Mouse (Mus musculus) heart, postnatal 25 days (tissue): ENCODE results near the gene Nedd9. TPM values are rescaled to one million over a fixed set of nuclear protein-coding genes. Genes with fewer than 3 reads are reported as not detected.

Source experiments
- DNase-seq: peaks from one replicate; pipeline ENCODE4 v3.0.0; 2022; ENCODE audit warnings: low spot score
- intact Hi-C: fragments of 180-260 bp; cut with DNase I; formaldehyde crosslinking; loops from one replicate; pipeline ENCODE4 v1.15.1; 2025
- total RNA-seq, 2 experiments: library from RNA; stranded (reverse); gene quantifications; 2 replicates each; pipeline ENCODE4 v1.2.3; 2021

The Nedd9 gene
- total RNA-seq, 2 experiments from 2014 or later: 23.3 to 28.2 TPM

DNA sequence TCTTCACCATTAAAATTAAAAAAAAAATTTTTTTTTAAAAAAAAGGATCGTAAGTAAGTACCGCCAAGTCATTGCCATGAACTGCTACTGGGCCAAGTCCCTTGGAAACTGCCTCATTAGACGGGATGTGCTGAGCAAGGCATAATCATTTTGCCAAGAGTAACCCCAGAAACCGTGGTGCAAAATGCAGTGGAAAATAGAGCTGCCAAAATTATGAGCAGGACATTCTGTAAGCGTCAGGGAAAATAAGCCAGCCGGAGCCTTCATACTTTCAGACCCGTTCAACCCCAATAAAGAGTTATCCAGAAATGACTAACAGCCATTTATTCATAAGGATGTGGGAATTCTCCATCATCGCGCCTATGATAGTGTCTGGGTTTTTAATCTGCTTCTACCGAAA is 129.2 kb downstream of the Nedd9 start:
- no peak for DNase-seq
- intact Hi-C loops: loop anchor here (2.0 to 5.0 kb wide), 2 partner anchors 55 to 214 kb away; no protein-coding TSS in a partner anchor

DNA sequence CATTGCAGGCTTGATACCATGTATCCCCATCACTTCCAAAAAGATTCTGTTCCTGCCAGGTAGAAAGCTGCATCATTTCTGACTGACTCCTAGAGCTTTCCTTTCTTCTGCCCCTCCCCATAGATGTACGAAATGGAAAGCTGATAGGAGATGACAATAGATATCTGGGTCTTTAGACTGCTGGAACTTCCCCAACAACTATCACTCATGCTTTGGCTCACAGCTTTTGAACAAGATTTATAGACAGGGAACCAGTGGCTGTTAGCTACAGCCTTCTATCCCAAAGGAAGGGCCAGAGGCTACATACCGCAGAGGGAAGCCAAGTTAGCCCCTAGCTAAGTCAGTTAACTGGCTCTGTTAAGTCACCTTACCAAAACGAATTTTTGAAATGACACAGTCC is 129.6 kb downstream of the Nedd9 start:
- intact Hi-C loops: loop anchor here (5.0 kb wide), 1 partner anchor 215 kb away; no protein-coding TSS in a partner anchor
- DNase-seq: no peak

DNA sequence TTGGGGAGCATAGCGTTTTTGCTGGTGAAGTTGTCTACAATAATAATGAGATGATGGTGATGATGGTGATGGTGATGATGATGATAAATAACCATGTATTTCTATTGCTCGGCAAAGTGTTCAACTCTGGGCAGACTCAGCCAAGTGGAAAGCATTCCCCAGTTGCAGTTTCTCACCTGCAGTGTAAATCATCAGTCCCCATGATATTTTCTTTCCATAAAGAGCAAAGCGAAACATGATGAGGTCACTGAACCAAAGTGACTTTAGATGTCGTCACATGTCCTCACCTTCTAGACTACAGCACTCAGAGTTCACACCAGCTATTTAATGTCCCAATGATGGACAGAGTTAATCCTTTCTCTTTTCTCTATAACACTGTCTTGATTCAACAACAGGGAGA is 130.0 kb downstream of the Nedd9 start:
- no peak for DNase-seq
- intact Hi-C loops: loop anchor here (5.0 kb wide), 1 partner anchor 215 kb away; no protein-coding TSS in a partner anchor

DNA sequence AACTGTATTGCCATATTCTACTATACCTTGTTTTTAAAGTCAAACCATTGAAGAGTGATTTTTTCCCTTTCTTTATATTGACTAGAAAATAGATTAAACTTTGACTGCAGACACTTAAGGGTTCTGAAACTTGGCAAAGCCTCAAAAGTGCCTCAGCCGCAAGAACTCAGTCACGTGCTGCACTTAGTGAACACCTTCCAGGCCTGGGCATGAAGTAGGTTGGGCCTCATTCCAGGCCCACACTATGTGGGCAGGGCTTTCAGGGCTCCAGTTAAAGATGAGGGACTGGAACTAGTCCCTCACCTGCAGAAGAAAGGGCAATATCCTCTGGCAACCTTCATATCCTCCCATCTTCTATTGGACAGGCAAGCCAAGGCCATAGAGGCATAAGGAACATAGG is 131.6 kb downstream of the Nedd9 start:
- DNase-seq: no peak
- intact Hi-C loops: loop anchor here (5.0 kb wide), 1 partner anchor 217 kb away; no protein-coding TSS in a partner anchor

DNA sequence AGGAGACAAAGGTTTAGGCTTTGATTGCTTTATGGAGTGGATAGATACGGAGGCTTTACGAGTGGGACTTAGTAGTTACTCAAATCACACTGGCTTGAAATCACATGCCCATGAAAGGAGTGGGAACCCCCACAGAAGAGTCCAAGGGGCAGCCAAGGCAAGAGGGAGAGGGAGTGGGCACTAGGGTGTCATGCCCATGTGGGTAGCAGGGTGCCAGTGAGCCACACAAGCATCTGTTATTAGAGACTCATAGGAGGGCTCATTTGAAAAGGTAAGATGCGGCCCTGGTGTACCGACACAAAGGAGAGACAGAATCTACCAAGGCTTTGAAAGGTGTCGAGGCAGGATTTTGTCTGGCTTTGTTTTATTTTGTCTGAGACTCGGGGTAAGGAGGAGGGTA is 132.6 kb downstream of the Nedd9 start:
- DNase-seq: no peak
- intact Hi-C loops: no loop called here

DNA sequence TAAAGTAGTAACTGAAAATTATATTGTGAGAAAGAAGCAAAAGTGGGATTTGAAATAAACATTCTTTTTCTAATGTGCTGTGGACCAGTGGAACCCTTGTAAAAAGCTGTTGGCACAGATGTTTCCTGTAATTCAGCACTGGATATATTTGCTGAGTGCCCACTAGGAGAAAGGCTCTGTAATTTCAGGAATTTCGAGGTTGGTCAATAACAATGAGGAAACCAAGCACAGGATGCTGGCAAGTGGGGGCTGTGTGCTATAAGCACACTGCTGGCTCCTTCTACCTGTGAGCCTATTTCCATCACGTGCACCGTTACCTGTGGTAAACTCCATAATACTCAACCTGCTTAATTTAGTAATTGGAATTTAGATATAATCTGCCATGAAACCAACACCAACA is 133.5 kb downstream of the Nedd9 start:
- intact Hi-C loops: no loop called here
- no peak for DNase-seq

DNA sequence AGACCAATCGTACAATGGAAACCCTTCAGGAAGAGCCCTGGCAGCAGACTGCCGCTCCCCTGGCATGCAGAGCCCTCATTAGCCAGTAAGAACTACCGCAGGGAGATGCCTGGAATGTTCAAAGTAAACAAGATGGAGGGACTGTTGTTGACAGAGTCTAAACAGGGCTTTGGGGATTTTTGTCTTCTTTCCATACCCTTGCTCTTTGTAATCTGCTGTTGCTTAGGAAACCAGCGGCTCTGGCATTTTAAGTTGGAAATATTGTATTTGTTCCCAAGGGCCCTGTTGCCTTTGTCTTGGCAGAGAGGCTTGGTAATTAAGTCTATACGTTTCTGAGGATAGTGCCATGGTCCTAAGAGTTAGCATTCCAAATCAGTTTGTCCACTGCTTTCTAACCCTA is 134.8 kb downstream of the Nedd9 start:
- no peak for DNase-seq
- intact Hi-C loops: no loop called here

DNA sequence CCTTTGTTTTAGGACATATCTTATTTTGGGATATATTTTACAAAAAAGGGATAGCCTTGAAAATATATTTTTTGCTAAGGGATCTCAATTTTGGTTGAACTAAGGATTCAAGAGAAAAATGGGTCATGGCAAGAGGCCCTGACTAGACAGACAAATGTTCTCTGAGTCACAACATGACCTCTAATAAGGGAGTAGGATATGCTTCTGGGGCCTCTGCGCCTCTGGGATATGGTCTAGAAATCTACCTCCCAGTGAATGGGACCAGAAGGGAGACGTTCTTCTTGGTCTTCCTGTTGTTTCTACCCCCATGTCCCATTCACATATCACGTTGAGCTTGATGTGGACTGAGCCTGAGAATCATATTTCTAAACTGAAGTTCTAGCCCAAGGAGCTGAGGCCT is 136.6 kb downstream of the Nedd9 start:
- intact Hi-C loops: no loop called here
- DNase-seq: no peak

DNA sequence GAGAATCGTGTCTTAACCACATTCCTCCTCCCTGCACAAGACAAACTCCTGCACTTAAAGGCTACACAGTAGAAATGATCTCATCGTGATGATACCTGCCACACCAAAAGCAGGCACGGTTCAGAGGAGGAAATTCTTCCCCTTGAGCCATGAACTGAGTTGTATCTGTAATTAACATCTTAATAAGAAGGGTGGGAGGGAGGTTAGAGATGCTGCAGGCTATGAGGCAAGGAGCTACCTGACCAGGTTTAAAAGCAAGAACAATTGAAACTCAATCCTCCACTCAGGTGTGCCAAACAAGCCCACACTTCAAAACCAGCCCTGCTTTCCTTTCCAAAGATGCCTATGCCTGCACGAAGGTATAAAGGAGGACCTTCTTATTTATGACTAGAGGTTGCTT is 137.4 kb downstream of the Nedd9 start:
- DNase-seq: no peak
- intact Hi-C loops: no loop called here

DNA sequence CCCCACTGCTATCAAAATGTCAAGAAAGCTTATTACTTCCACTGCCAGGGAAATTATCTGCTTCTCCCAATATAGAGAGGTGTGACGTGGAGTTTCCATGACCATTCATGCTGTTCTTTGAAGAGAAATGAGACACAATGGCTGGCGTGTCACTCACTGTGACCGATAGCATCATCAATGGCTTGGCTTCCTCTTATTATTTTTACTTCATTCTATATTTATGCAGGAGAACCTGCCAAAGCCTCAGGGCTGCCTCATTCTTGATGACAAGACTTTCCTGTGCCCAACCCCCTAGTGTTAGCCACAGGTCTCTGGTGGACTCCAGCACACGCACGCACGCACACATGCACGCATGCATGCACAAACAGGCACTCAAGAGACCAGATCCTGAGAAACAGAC is 141.4 kb downstream of the Nedd9 start:
- DNase-seq: peak; percentile 54
- intact Hi-C loops: no loop called here

DNA sequence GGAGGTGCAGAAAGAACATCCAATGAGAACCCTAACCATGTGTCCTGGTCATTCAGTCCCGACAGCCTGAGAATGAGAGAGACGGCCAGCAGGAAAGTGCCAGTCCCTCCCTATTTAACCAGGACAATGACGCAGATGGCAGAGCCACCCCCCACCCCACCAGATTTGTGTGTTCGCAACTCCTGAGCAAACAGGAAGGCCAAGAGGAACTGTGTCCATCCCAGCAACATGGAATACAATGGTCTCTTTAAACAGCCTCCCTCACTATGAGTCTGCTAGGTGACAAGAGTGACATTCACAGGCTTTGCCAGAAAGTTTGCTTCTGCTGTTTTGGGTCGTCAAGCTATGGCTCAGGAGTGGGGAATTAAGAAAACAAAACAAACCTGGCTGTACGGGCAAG is 141.9 kb downstream of the Nedd9 start:
- intact Hi-C loops: no loop called here
- peak; percentile 29 for DNase-seq

DNA sequence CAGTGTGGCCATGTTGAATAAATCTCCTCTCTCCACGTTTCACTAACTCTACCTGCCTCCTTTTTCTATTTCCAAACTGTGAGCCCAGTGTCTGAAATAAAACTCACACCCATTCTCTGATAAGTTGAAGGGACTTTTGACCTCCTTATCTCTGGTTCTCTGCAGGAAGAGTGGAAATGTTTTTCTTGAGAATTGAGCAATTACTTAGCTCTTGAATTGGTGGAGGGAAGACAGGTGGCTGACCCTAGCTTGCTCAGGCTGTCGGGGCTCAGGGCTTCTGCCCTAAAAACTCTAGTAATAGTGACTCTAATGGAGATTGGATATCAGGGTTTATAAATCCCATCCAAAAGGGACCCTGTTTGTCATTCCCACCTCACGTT is 143.3 kb downstream of the Nedd9 start:
- no peak for DNase-seq
- intact Hi-C loops: no loop called here

DNA sequence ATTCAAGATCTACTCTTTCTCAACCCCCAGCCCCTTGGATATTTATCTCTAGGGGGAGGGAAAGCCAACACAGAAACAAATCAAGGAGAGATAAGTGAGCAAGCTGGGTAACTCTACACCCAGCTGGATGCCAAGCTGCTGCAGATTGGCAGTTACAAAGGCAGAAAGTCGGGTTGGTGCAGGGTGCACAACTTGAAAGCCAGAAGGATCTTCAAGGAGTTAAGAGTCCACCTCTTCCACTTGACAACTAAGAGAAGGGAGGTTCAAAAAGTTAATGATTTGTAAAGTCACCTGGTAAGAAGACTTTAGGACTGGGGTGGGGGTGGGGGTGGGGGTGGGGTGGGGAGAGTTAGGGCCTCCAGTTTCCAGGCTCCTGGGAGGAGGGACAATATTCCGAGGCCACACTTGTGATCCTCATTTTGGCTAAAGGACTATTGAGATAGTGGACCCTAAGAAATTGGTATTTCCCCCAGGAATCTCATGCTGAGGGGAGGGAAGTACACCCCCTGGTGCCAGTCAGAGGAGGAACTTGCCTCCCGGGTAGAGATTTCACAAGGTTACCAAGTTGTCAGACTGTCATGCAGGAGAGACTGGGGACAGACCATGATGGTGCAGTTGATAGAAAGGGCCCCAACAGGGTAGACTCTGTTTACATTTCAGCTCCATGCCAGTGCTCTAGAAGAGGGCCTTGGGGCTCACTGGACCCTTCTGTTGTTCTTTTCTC is 143.8 kb downstream of the Nedd9 start:
- no peak for DNase-seq
- intact Hi-C loops: no loop called here

DNA sequence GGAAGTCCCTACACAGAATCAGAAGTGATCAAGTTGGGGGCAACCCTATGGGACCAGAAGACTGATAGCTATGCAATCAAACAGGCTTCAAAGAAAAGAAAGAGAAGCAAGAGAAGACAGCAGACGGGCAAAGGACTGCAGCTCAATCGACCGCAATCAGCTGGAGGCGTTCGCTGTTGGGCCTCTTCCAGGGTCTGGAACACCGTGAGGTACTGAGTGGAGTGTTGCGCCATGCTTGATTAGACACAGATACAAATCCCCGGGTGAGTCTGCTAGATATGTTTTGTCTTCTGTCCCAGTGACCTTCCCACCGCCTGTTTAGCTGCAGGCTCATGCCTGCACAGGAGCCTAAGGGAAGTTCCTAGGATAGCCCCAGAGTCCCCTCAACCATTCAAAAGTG is 145.7 kb downstream of the Nedd9 start:
- no peak for DNase-seq
- intact Hi-C loops: no loop called here

DNA sequence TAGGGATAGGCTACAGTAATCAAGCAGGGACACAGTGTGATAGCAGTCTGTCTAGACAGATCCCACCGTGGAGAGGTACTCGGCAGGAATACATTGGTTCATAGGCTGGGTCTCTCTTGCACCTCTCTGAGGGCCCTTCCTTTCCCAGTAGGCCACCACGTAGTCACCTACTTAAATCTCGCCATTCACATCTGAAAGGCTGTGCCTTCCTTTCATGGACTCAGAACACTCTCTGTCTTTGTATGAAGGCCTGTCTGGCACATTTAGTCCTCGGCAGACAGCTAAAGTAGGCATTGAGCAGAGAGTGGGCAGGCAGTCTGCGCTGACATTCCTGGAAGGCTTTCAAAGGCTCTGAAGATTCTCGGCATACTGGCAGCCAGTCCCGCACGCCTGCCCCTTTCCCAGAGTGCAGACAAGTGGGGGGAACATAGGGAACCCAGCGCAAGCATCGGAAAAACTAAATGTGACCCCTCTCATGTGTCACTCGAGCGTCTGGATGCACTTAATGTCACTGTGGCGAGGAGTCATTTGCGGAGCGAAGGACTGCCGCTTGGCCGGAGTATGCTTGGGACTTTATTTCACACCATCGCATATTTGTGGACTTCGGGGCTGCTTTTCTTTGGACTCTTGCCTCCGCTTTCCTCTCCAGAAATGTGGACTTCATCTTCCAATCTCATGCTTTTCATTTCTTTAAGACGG is 147.4 kb downstream of the Nedd9 start:
- intact Hi-C loops: no loop called here
- DNase-seq: peak; percentile 57

DNA sequence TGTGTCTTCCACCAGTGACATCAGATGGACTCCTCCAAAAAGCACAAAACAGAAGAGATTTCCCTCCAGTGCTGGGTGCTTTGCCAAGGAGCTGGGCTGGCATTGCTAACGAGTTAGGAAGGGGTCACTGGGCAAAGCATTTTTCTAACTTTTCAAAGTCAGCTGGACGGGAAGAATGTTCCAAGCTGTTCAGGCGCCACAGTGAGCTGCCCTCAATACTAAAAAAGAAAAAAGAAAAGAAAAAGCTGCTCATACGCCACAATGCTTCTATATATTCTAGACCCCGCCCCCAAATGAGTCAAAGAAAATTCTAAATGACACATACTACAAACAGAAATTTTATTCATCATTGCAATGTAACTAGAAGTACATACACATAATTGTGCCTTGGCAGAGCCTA is 148.0 kb downstream of the Nedd9 start:
- no peak for DNase-seq
- intact Hi-C loops: no loop called here

DNA sequence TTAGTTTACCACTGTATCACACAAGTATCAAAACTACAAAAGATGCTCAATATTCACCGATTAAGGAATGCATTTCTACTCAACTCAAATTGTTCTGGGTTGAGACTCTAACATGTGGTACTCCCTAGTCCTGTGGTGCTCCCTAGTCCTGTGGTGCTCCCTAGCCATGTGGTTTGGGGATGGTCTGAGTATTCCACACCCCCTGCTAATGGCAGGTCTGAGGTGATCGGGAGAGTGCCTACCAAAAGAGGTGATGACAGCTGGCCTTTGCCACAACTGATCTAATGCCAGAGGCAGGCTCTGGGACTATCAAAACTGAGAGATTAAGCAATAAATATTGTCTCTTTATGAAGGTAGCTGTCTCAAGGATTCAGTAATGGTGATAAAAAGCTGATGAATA is 149.8 kb downstream of the Nedd9 start:
- no peak for DNase-seq
- intact Hi-C loops: no loop called here

DNA sequence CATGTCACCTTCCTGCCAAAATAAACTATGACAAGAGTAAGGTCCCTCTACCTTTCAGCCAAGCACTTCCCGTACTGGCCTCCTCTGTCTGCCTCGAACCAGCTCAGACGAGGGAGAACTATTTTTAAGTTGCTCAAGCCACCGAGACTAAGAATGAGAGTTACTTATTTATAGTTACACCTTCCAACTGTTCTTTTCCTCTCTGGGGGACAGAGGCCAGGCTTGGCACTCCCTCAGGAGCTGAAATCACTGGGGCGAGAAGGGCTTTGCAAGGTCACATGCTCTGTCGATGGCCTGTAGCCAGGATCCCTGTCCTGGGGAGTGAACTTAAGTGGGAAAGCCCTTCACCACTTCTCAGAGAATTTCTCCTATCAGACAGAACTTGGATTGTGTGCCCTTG is 150.9 kb downstream of the Nedd9 start:
- DNase-seq: peak; percentile 80
- intact Hi-C loops: no loop called here

DNA sequence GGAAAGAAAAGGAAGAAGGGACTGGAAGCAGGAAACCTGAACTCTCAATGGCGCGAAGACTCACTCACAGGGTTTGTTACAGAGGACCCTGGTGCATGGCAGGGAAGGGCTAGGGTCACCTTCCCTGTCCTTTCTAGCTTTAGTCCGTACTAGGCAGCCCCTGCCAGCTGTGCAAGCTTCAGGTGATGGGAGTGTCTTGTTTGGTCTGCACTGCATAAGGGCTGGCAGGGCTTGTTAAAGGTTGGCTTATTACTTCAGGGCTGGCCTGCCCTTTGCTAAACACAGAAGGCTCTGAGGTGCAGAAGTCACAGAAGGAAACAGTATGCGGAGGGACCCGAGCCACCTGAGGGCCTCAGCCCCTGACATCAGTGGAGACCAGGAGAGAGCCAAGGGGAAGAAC is 151.4 kb downstream of the Nedd9 start:
- intact Hi-C loops: no loop called here
- DNase-seq: no peak

DNA sequence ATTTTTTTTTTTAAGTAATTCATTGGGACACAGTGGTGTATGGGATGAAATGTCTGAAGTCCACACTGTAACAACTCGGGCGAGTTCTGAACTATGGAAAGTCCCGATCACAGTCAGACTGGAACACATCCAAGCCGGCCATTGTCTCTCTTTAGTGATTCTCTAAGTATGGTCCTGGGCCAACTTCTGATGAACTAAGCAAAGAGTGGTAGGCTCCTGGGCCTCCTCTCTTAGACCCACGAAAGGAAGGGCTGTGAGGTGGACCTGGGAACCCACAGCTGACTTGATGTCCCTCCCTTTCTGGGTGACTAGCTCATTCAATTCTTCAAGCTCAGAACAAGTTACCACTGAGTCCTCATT is 152.5 kb downstream of the Nedd9 start:
- intact Hi-C loops: no loop called here
- no peak for DNase-seq

DNA sequence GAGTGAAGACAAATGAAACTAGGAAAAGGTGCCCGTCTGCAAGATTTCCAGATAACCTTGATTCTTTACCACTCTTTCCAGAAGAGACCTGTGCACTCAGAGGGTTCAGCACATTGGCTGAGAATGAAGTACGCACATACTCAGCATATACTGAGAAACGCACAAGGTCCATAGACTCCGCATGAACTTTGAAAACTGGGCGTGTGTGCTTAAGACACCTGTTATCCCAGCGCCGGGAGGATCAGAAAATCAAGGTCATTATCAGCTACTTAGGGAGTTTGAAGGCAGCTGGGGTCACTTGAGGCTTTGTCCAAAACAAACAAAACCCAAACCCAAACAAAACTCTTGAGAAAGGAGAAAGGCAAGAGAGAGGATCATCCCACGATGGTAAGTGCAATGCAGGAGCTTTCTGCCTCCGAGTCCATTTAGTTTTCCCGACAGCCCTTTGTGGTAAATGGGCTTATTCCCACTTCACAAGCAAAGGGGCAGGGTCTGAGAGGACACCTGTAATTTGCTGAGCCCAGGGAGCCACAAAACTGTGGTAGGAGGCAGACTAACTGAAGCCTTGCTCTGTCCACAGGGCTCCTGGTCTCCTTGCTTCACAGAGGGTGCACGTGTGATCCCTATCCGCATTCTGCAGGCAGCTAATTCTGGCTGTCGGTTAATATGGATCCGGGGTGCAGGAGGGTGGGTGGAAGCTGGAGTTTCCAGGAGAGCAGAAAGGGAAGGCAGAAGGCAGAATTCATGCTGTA is 153.1 kb downstream of the Nedd9 start:
- DNase-seq: no peak
- intact Hi-C loops: no loop called here
